Mouse (Mus musculus): ENCODE measurements around the gene Stk35. TPM values are rescaled to one million over a fixed set of nuclear protein-coding genes. Genes with fewer than 3 reads are reported as not detected.

Stk35 gene
- polyA plus RNA-seq, 1 experiment from 2014 or later = 7.5 TPM

DNA sequence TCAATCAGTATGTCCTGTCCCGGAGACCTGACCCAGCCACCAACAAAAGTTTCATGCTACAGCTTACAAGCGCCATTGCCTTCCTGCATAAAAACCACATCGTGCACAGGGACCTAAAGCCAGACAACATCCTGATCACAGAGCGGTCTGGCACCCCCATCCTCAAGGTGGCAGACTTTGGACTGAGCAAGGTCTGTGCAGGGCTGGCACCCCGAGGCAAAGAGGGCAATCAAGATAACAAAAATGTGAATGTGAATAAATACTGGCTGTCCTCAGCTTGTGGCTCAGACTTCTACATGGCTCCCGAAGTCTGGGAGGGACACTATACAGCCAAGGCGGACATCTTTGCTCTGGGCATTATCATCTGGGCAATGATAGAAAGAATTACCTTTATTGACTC lies 10.2 kb downstream of the Stk35 start:
- peaks cover 2% of the 10 kb centered on the region; the same call in 1 of the 2 replicates for H3K4me1 ChIP-seq (ENCODE audit: control insufficient read depth, insufficient read depth, low read length)
- peaks cover 20% of the 10 kb centered on the region for H3K36me3 ChIP-seq (ENCODE audit: control insufficient read depth, insufficient read depth, low read length)
- H3K9ac ChIP-seq (ENCODE audit: low read length) = no peak overlapping the region
- ATAC-seq (ENCODE audit: insufficient read depth, low FRiP score) = no peak
- 96% methylated on average over 7 of the region's 7 CpGs for WGBS
- no peak overlapping the region for H3K4me2 ChIP-seq (ENCODE audit: low read depth, low read length)
- no peak overlapping the region for H3K4me3 ChIP-seq (replicated peaks; ENCODE audit: low read length)
- H3K27me3 ChIP-seq (ENCODE audit: control insufficient read depth, insufficient read depth, low read length) = no peaks in the 10 kb centered on the region
- H3K9me3 ChIP-seq (replicated peaks; ENCODE audit: control insufficient read depth, low read length) = no peaks in the 10 kb centered on the region
- no peak overlapping the region for H3K27ac ChIP-seq (ENCODE audit: low read length)

DNA sequence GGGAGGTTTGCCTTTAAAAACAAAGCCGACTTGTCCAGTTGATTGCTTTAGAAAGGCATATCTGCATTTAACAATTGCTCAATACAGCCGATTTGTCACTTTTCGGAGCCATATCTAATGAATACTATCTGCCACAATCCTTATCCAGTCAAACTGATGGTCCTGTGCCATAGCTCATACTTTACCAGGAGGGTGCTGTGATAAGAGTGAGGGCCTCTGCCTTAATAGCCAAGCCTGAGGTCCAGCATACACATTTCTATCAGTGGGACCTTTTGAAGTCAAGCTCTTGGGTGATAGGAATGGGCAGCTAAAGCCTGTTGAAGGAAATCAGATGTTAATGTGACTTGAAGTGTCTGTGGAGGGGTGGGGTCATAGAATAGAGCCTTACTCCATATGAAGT lies 13.7 kb downstream of the Stk35 start:
- Histone ChIP-seq H3K9ac (ENCODE audit: low read length) (no peak overlapping the region), H3K4me3 (replicated peaks; ENCODE audit: low read length) (no peak overlapping the region), H3K36me3 (ENCODE audit: control insufficient read depth, insufficient read depth, low read length) (peaks cover 17% of the 10 kb centered on the region), H3K4me1 (ENCODE audit: control insufficient read depth, insufficient read depth, low read length) (peaks cover 13% of the 10 kb centered on the region), H3K9me3 (replicated peaks; ENCODE audit: control insufficient read depth, low read length) (no peaks in the 10 kb centered on the region), H3K27me3 (ENCODE audit: control insufficient read depth, insufficient read depth, low read length) (no peaks in the 10 kb centered on the region), H3K27ac (ENCODE audit: low read length) (no peak overlapping the region), H3K4me2 (ENCODE audit: low read depth, low read length) (no peak overlapping the region)
- 88% methylated on average over 3 of the region's 3 CpGs for WGBS
- no peak for ATAC-seq (ENCODE audit: insufficient read depth, low FRiP score)

DNA sequence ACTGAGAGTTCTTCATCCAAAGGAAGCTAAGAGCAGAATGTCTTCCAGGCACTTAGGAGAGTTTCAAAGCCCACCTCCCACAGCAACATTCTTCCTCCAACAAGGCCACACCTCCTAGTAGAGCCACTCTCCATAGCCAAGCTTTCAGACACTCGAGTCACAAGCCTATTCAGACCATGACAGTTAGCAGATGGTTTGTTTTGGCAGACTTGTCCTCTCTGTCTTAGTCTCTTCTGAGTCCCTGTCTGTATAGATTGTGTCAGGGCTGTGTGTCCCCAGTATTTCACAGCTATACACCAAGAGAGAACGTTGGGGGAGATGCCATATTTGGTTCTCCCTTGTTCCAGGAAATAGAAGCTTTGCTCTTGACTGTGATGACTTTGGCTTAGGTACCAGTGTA lies 14.8 kb downstream of the Stk35 start:
- H3K4me1 ChIP-seq (ENCODE audit: control insufficient read depth, insufficient read depth, low read length) = peaks cover 13% of the 10 kb centered on the region
- no peaks in the 10 kb centered on the region for H3K9me3 ChIP-seq (replicated peaks; ENCODE audit: control insufficient read depth, low read length)
- no peak overlapping the region for H3K9ac ChIP-seq (ENCODE audit: low read length)
- no peaks in the 10 kb centered on the region for H3K27me3 ChIP-seq (ENCODE audit: control insufficient read depth, insufficient read depth, low read length)
- WGBS = 60% methylated on average over 2 of the region's 2 CpGs
- H3K27ac ChIP-seq (ENCODE audit: low read length) = no peak overlapping the region
- H3K4me3 ChIP-seq (replicated peaks; ENCODE audit: low read length) = no peak overlapping the region
- no peak for ATAC-seq (ENCODE audit: insufficient read depth, low FRiP score)
- H3K4me2 ChIP-seq (ENCODE audit: low read depth, low read length) = no peak overlapping the region
- H3K36me3 ChIP-seq (ENCODE audit: control insufficient read depth, insufficient read depth, low read length) = peaks cover 17% of the 10 kb centered on the region

DNA sequence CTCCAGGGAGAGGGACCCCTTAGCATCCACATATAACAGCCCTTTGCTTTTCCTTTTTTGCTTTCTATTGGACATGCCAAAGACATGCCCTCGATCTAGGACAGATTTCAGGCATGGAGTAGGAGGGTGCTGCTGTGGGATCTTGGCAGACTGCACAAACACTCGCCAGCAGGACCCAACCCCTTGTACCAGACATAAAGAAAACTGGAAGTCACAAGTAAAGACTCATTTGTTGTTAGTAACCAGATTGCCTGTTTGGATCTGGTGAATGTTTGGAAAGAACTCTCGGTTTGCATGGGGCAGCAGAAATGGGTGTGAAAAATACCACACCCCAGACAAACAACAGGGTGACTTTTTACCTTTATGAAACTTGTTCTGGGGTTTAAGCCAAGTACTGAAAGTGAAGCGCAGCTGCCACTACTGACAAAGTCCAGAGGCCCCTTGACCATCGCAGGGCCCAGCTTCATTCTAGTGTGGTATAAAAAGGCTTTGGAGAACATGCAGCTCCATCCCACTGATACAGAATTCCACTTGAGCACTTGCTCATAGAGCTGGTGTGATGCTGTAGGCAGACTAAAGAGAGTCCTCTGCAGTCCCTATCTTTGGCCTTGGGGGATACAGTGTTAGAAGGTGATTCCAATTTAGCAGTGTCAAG lies 17.4 kb downstream of the Stk35 start:
- Histone ChIP-seq H3K4me2 (ENCODE audit: low read depth, low read length) (no peak overlapping the region), H3K4me3 (replicated peaks; ENCODE audit: low read length) (no peak overlapping the region), H3K27me3 (ENCODE audit: control insufficient read depth, insufficient read depth, low read length) (no peaks in the 10 kb centered on the region), H3K9me3 (replicated peaks; ENCODE audit: control insufficient read depth, low read length) (no peaks in the 10 kb centered on the region), H3K27ac (ENCODE audit: low read length) (0 out of 2 replicates have a peak overlapping the region, but pooled peaks have one; percentile 21), H3K4me1 (ENCODE audit: control insufficient read depth, insufficient read depth, low read length) (peaks cover 13% of the 10 kb centered on the region), H3K9ac (ENCODE audit: low read length) (no peak overlapping the region), H3K36me3 (ENCODE audit: control insufficient read depth, insufficient read depth, low read length) (no peaks in the 10 kb centered on the region)
- 56% methylated on average over 5 of the region's 5 CpGs for WGBS
- ATAC-seq (ENCODE audit: insufficient read depth, low FRiP score) = peak; percentile 23; the same call in 1 of the 2 replicates

GRCm38 (mm10) chr2:129818868-129819267 lies 18.6 kb downstream of the Stk35 start:
- Histone ChIP-seq H3K27me3 (ENCODE audit: control insufficient read depth, insufficient read depth, low read length) (no peaks in the 10 kb centered on the region), H3K4me2 (ENCODE audit: low read depth, low read length) (no peak overlapping the region), H3K4me1 (ENCODE audit: control insufficient read depth, insufficient read depth, low read length) (peaks cover 13% of the 10 kb centered on the region), H3K27ac (ENCODE audit: low read length) (no peak overlapping the region), H3K4me3 (replicated peaks; ENCODE audit: low read length) (no peak overlapping the region), H3K9me3 (replicated peaks; ENCODE audit: control insufficient read depth, low read length) (no peaks in the 10 kb centered on the region), H3K9ac (ENCODE audit: low read length) (no peak overlapping the region), H3K36me3 (ENCODE audit: control insufficient read depth, insufficient read depth, low read length) (no peaks in the 10 kb centered on the region)
- peak; percentile 59 for ATAC-seq (ENCODE audit: insufficient read depth, low FRiP score)
- 63% methylated on average over 2 of the region's 2 CpGs for WGBS

DNA sequence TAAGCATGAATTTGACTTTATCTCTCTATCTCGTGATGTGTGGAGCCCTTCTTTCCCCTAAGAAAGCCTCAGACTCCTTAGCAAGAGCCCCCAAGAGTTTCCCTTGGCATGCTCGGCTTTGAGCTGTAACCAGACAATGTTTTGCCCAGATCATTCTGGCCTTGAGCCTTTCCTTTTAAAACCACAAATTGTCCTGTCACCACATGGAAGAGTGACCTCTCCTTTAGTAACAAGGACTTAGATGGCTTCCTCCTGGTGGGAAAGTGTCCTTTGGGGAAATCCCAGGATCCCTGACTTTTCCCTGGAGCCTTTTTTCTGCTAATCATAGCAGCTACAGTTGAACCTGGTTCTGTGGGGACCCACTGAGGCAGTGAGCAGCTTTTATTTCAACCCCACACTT lies 19.2 kb downstream of the Stk35 start:
- Histone ChIP-seq H3K4me2 (ENCODE audit: low read depth, low read length) (no peak overlapping the region), H3K4me3 (replicated peaks; ENCODE audit: low read length) (no peak overlapping the region), H3K9me3 (replicated peaks; ENCODE audit: control insufficient read depth, low read length) (no peaks in the 10 kb centered on the region), H3K4me1 (ENCODE audit: control insufficient read depth, insufficient read depth, low read length) (peaks cover 13% of the 10 kb centered on the region), H3K27me3 (ENCODE audit: control insufficient read depth, insufficient read depth, low read length) (no peaks in the 10 kb centered on the region), H3K36me3 (ENCODE audit: control insufficient read depth, insufficient read depth, low read length) (no peaks in the 10 kb centered on the region), H3K9ac (ENCODE audit: low read length) (no peak overlapping the region), H3K27ac (ENCODE audit: low read length) (no peak overlapping the region; the same call in 1 of the 2 replicates)
- WGBS = 73% methylated on average over 2 of the region's 2 CpGs
- no peak for ATAC-seq (ENCODE audit: insufficient read depth, low FRiP score)

- Histone ChIP-seq H3K9ac (ENCODE audit: low read length) (no peak overlapping the region), H3K27ac (ENCODE audit: low read length) (no peak overlapping the region), H3K4me2 (ENCODE audit: low read depth, low read length) (no peak overlapping the region), H3K36me3 (ENCODE audit: control insufficient read depth, insufficient read depth, low read length) (no peaks in the 10 kb centered on the region), H3K9me3 (replicated peaks; ENCODE audit: control insufficient read depth, low read length) (no peaks in the 10 kb centered on the region), H3K4me1 (ENCODE audit: control insufficient read depth, insufficient read depth, low read length) (peaks cover 13% of the 10 kb centered on the region), H3K27me3 (ENCODE audit: control insufficient read depth, insufficient read depth, low read length) (no peaks in the 10 kb centered on the region), H3K4me3 (replicated peaks; ENCODE audit: low read length) (no peak overlapping the region)
- no peak for ATAC-seq (ENCODE audit: insufficient read depth, low FRiP score)
- WGBS = 74% methylated on average over 1 of the region's 1 CpGs
Measured at GRCm38 (mm10) chr2:129819951-129820350, 19.6 kb downstream of the Stk35 start.

- Histone ChIP-seq H3K9ac (ENCODE audit: low read length) (no peak overlapping the region), H3K4me2 (ENCODE audit: low read depth, low read length) (no peak overlapping the region), H3K4me3 (replicated peaks; ENCODE audit: low read length) (no peak overlapping the region), H3K36me3 (ENCODE audit: control insufficient read depth, insufficient read depth, low read length) (no peaks in the 10 kb centered on the region), H3K27ac (ENCODE audit: low read length) (no peak overlapping the region), H3K4me1 (ENCODE audit: control insufficient read depth, insufficient read depth, low read length) (peaks cover 13% of the 10 kb centered on the region; the same call in 1 of the 2 replicates), H3K27me3 (ENCODE audit: control insufficient read depth, insufficient read depth, low read length) (no peaks in the 10 kb centered on the region), H3K9me3 (replicated peaks; ENCODE audit: control insufficient read depth, low read length) (no peaks in the 10 kb centered on the region)
- 54% methylated on average over 8 of the region's 8 CpGs for WGBS
- ATAC-seq (ENCODE audit: insufficient read depth, low FRiP score) = no peak
Measured at GRCm38 (mm10) chr2:129821021-129821420, 20.7 kb downstream of the Stk35 start.

DNA sequence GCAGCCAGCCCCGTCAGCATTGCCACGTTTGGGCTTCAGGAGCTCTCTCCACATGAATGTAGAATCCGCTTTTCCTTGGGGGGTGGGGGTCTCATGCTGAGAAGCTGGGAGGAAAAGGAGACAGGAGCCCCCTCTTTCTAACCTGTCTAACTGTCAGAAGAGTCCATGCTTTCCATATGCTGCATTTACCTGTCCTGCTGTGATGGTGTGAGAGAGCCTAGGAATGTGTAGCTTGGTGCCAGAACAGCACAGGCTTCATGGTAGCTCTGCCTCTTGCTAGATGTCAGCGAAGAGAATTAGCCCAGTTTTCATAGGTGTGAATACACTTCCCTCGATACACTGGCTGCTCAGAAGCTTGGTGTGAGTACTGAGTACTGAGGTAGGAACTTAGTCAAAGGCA lies 21.3 kb downstream of the Stk35 start:
- Histone ChIP-seq H3K27me3 (ENCODE audit: control insufficient read depth, insufficient read depth, low read length) (no peaks in the 10 kb centered on the region), H3K4me3 (replicated peaks; ENCODE audit: low read length) (no peak overlapping the region), H3K27ac (ENCODE audit: low read length) (no peak overlapping the region), H3K4me1 (ENCODE audit: control insufficient read depth, insufficient read depth, low read length) (peaks cover 13% of the 10 kb centered on the region; the same call in 1 of the 2 replicates), H3K36me3 (ENCODE audit: control insufficient read depth, insufficient read depth, low read length) (no peaks in the 10 kb centered on the region), H3K4me2 (ENCODE audit: low read depth, low read length) (no peak overlapping the region), H3K9ac (ENCODE audit: low read length) (no peak overlapping the region), H3K9me3 (replicated peaks; ENCODE audit: control insufficient read depth, low read length) (no peaks in the 10 kb centered on the region)
- 78% methylated on average over 5 of the region's 5 CpGs for WGBS
- no peak for ATAC-seq (ENCODE audit: insufficient read depth, low FRiP score)

All from stomach, embryonic 16.5 days (tissue).